Mouse (Mus musculus) erythroblast, embryonic 14.5 days (primary cell): ENCODE data around the gene Foxred2. TPM values are rescaled to one million over a fixed set of nuclear protein-coding genes. Genes with fewer than 3 reads are reported as not detected.

Source experiments
- H3K27me3 ChIP-seq: 2 replicates; pipeline ENCODE4 v1.6.1; 2012; ENCODE audit warnings: inconsistent platforms; ENCODE audit not compliant: control insufficient read depth
- H3K36me3 ChIP-seq: 2 replicates; pipeline ENCODE4 v1.6.1; 2012; ENCODE audit warnings: mild to moderate bottlenecking, inconsistent platforms; ENCODE audit not compliant: control insufficient read depth
- H3K4me1 ChIP-seq: 2 replicates; pipeline ENCODE4 v1.6.1; 2012; ENCODE audit warnings: inconsistent platforms; ENCODE audit not compliant: control insufficient read depth
- H3K4me3 ChIP-seq: replicated peaks from 2 replicates; pipeline ENCODE3; 2012; ENCODE audit warnings: moderate library complexity, mild to moderate bottlenecking, inconsistent platforms
- H3K9me3 ChIP-seq: 2 replicates; pipeline ENCODE4 v1.6.1; 2012; ENCODE audit warnings: low read length, inconsistent platforms, mixed read lengths; ENCODE audit not compliant: control insufficient read depth
- GATA1 ChIP-seq: IDR thresholded peaks from 2 replicates; pipeline ENCODE4 v1.6.1; 2012; ENCODE audit warnings: low read length, inconsistent platforms, mixed read lengths
- TAL1 ChIP-seq: IDR thresholded peaks from 3 replicates; pipeline ENCODE4 v1.6.1; 2012; ENCODE audit warnings: low read length, inconsistent platforms, mixed read lengths
- polyA plus RNA-seq: library from polyadenylated mRNA; stranded (reverse); fragments of >175 nt; gene quantifications from 2 replicates; pipeline ENCODE4 v1.2.3, GENCODE M21; 2012

Foxred2 gene
- polyA plus RNA-seq, 1 experiment: 0.06 TPM

GRCm38 (mm10) chr15:77904363-77904892 lies 52.1 kb downstream of the Foxred2 start:
- Histone ChIP-seq H3K27me3 (peaks cover 41% of the 10 kb centered on the region), H3K9me3 (no peaks in the 10 kb centered on the region), H3K4me1 (peaks cover 7% of the 10 kb centered on the region), H3K4me3 (no peak overlapping the region), H3K36me3 (no peaks in the 10 kb centered on the region)
- TF ChIP-seq GATA1 (no peak), TAL1 (no peak)

GRCm38 (mm10) chr15:77903176-77903575 lies 53.3 kb downstream of the Foxred2 start:
- TF ChIP-seq GATA1 (no peak), TAL1 (no peak)

DNA sequence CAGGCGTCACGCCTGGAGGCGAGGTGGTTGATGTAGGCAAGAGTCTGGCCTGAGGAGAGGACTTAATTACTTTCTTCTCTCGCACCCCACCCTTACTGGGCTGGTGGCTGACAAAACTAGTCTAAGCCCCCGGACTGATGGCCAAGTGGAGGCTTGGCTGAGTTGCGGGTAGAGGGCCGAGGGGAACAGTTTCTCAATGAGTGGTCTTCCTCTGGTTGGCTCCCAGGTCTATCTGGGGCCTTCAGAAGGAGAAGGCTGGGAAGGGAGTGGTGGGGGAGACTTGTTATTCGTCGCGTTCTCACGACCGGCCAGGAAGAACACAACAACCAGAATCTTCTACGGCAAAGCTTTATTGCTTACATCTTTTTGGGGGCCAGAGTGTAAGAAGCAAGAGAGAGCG lies 61.6 kb downstream of the Foxred2 start:
- Histone ChIP-seq H3K27me3 (peaks cover 18% of the 10 kb centered on the region), H3K36me3 (no peaks in the 10 kb centered on the region), H3K4me3 (no peak overlapping the region), H3K9me3 (no peaks in the 10 kb centered on the region), H3K4me1 (no peaks in the 10 kb centered on the region)
- no peak for TF ChIP-seq TAL1
- TF ChIP-seq GATA1: no peak

More at GRCm38 (mm10) chr15:77903176-77903575, 53.3 kb downstream of the Foxred2 start:
- Histone ChIP-seq H3K9me3 (no peaks in the 10 kb centered on the region), H3K4me1 (peaks cover 7% of the 10 kb centered on the region), H3K36me3 (no peaks in the 10 kb centered on the region), H3K27me3 (peaks cover 41% of the 10 kb centered on the region), H3K4me3 (no peak overlapping the region)

GRCm38 (mm10) chr15:77893292-77893691 lies 63.2 kb downstream of the Foxred2 start:
- H3K4me1 ChIP-seq: 0 out of 2 replicates have a peak, but pooled peaks cover 1% of the 10 kb centered on the region
- H3K4me3 ChIP-seq: no peak overlapping the region
- no peak for TF ChIP-seq GATA1
- no peak for TF ChIP-seq TAL1
- no peaks in the 10 kb centered on the region for H3K36me3 ChIP-seq
- H3K27me3 ChIP-seq: peaks cover 18% of the 10 kb centered on the region
- H3K9me3 ChIP-seq: no peaks in the 10 kb centered on the region

- Histone ChIP-seq H3K27me3 (peaks cover 18% of the 10 kb centered on the region), H3K4me3 (no peak overlapping the region), H3K9me3 (no peaks in the 10 kb centered on the region), H3K36me3 (no peaks in the 10 kb centered on the region), H3K4me1 (0 out of 2 replicates have a peak, but pooled peaks cover 2% of the 10 kb centered on the region)
- no peak for TF ChIP-seq TAL1
- no peak for TF ChIP-seq GATA1
Observed at GRCm38 (mm10) chr15:77892420-77892819, 64.1 kb downstream of the Foxred2 start.

- Histone ChIP-seq H3K4me1 (0 out of 2 replicates have a peak, but pooled peaks cover 2% of the 10 kb centered on the region), H3K4me3 (no peak overlapping the region), H3K9me3 (no peaks in the 10 kb centered on the region), H3K36me3 (no peaks in the 10 kb centered on the region), H3K27me3 (peaks cover 18% of the 10 kb centered on the region)
- TF ChIP-seq GATA1 (no peak), TAL1 (no peak)
Observed at GRCm38 (mm10) chr15:77891766-77892165, 64.8 kb downstream of the Foxred2 start.

Other genes with a start within 250 kb of the Foxred2 start
- gene Apol9b, start 227.7 kb downstream of the Foxred2 start, polyA plus RNA-seq: not detected in 2 replicates
- 13.3 and 17.7 TPM in 2 replicates for gene Apol8, start 199.7 kb downstream of the Foxred2 start, polyA plus RNA-seq
- gene Myh9, start 114.5 kb downstream of the Foxred2 start, polyA plus RNA-seq: 10.4 and 10.9 TPM in 2 replicates
- gene Txn2, start 27.7 kb downstream of the Foxred2 start, polyA plus RNA-seq: 41.7 and 44.1 TPM in 2 replicates
- 8.2 and 8.3 TPM in 2 replicates for gene Eif3d, start 14.1 kb upstream of the Foxred2 start, polyA plus RNA-seq
- not detected in 2 replicates for gene Cacng2, start 163.3 kb upstream of the Foxred2 start, polyA plus RNA-seq
- 17.7 and 19.2 TPM in 2 replicates for gene Ift27, start 217.4 kb upstream of the Foxred2 start, polyA plus RNA-seq
- not detected in 2 replicates for gene Pvalb, start 249.7 kb upstream of the Foxred2 start, polyA plus RNA-seq